ENCODE assay signal across 7 mouse cellular contexts in the genomic region with DNA sequence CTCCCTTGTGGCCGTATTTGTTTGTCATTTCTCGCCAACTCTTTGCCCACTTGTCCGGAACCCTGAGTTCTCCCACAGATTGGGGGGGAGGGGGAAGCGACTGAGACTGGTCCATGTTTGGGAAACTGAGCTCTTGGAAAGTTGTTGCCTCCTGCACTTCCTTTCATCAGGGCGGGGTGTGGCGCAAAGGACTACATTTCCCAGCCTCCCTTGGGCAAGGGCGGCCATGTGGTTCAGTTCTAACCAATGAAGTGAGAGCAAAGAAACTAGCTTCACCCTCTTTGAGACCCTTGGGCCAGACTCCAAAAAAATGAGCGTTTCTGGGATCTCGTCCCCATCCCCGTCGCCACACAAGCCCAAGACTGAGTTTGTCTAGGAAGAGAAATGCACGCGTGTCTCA.
A peak's percentile ranks its signal among the peaks of the same experiment; 100 is the strongest.
DNase-seq lines count a peak whose midpoint lies in the region; TF ChIP-seq lines count a peak whose summit lies in the region.
"Not testable (repeated sequence)": the region's sequence is repeated elsewhere in the genome, so short reads cannot be mapped to it uniquely, and the experiment has no call there.

No protein-coding gene starts in this region.

- TF ChIP-seq EP300 in MEL (IDR thresholded peaks at IDR 0.05; ENCODE audit: low read depth in 1 of 2, low read length in 2 of 2) = not testable (repeated sequence)

- intact Hi-C loops in gastrocnemius, postnatal 14 days (cut with DNase I; ENCODE audit: low total_unique reads) = not testable (repeated sequence)

- peak; percentile 61 for DNase-seq in MEL (ENCODE audit: low read depth, low spot score)
- DNase-seq in adrenal gland, adult 2 months = peak; percentile 14
- peak; percentile 4 for DNase-seq in cerebellum, adult 9-10 months
- DNase-seq in gastrocnemius, postnatal 14 days = peak; percentile 29
- DNase-seq in kidney, postnatal 14 days = peak; percentile 26
- peak; percentile 21 for DNase-seq in lung, postnatal 25 days (ENCODE audit: low spot score)
- peak; percentile 31 to 33 for DNase-seq in thymus, postnatal 10 days (ENCODE audit: low spot score in 2 of 2)

- H3K36me3 ChIP-seq in MEL (ENCODE audit: control insufficient read depth in 1 of 2, insufficient read depth in 2 of 2, low read length in 2 of 2) = not testable (repeated sequence)

- TF ChIP-seq CTCF in MEL (IDR thresholded peaks at IDR 0.05 in 2 of 3, conservative IDR thresholded peaks at IDR 0.05 in 1 of 3; ENCODE audit: control insufficient read depth in 1 of 3, insufficient read depth in 1 of 3, low read depth in 2 of 3, low read length in 3 of 3, poor library complexity in 1 of 3, severe bottlenecking in 1 of 3) = not testable (repeated sequence)

- H3K27me3 ChIP-seq in MEL (ENCODE audit: control insufficient read depth in 1 of 2, insufficient read depth in 2 of 2, low read length in 2 of 2) = not testable (repeated sequence)

- not testable (repeated sequence) for H3K27ac ChIP-seq in MEL (ENCODE audit: control insufficient read depth, low read depth, low read length)

- not testable (repeated sequence) for H3K4me1 ChIP-seq in MEL (ENCODE audit: control insufficient read depth in 1 of 2, insufficient read depth in 2 of 2, low read length in 2 of 2)

- H3K4me3 ChIP-seq in MEL (ENCODE audit: control insufficient read depth in 1 of 2, insufficient read depth in 1 of 2, low read depth in 2 of 2, low read length in 2 of 2) = not testable (repeated sequence)

- H3K9ac ChIP-seq in MEL (ENCODE audit: control insufficient read depth, low read depth, low read length, poor library complexity, severe bottlenecking) = not testable (repeated sequence)

- TF ChIP-seq POLR2A in MEL (IDR thresholded peaks at IDR 0.05; ENCODE audit: control insufficient read depth in 1 of 2, insufficient read depth in 1 of 2, low read depth in 1 of 2, low read length in 2 of 2, poor library complexity in 1 of 2) = not testable (repeated sequence)

- TF ChIP-seq RAD21 in MEL (IDR thresholded peaks at IDR 0.05; ENCODE audit: low read depth, low read length) = not testable (repeated sequence)

- not testable (repeated sequence) for H3K79me2 ChIP-seq in MEL (ENCODE audit: control insufficient read depth, insufficient read depth, low read length, poor library complexity)

- not testable (repeated sequence) for H3K9me3 ChIP-seq in MEL (replicated peaks; ENCODE audit: insufficient read depth, low read length)

TF ChIP-seq in MEL, 35 proteins besides CTCF, POLR2A, EP300 and RAD21:
- peak; percentile 68 for TF ChIP-seq HCFC1 (IDR thresholded peaks at IDR 0.05; ENCODE audit: low read depth, low read length)
- TF ChIP-seq USF1 (IDR thresholded peaks at IDR 0.05; ENCODE audit: low read depth, low read length) = peak; percentile 62

Comparison
In these comparisons a context has a peak if more than half of its experiments do, and no peak if none do; other contexts are left out.
1. DNase-seq: peak in every context shown above with its lines; median percentile 61 in MEL; 32 in thymus, postnatal 10 days; 29 in gastrocnemius, postnatal 14 days; 26 in kidney, postnatal 14 days; 21 in lung, postnatal 25 days; 14 in adrenal gland, adult 2 months; 4 in cerebellum, adult 9-10 months.